Mouse (Mus musculus): Measurements from ENCODE around the gene Btbd35f6. TPM values are rescaled to one million over a fixed set of nuclear protein-coding genes. Genes with fewer than 3 reads are reported as not detected.

Btbd35f6 gene
- not detected in 2 replicates for polyA plus RNA-seq (2012; rRNA removed)

GRCm38 (mm10) chrX:33956440-33956839 lies at the start of gene Btbd35f6:
Gene Btbd35f6, minus strand, starts transcription at chrX:33956540.

DNA sequence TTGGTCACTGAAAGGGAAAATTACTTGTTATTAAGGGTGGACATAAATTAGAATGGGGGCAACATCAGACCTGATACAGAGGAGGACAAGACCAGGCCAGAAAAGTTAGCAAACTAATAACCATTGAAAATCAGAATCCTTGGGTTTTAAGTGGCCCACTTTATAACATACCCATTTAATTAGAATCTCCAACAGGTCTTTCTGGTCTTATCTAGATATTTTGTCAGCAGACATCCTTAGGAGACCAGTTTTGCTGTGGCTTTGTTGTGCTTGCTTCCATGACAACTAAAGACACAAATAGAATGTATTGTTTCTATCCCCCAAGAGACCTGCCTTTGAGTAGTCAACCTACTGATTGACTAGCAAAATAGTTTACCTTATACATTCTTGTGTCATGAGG lies 30.4 kb upstream of the Btbd35f6 start, which contains the start of gene Gm21870:
TSS of gene Gm21870 (minus strand) at position 101 of the 400 bp plus-strand sequence.

Other genes starting within 250 kb of the Btbd35f6 start
- not detected in 2 replicates for gene Gm21870, start 30.3 kb upstream of the Btbd35f6 start, polyA plus RNA-seq (2012; rRNA removed)
- not detected in 2 replicates for gene Btbd35f9, start 205.0 kb upstream of the Btbd35f6 start, polyA plus RNA-seq (2012; rRNA removed)

Measured in stomach, adult 2 months (tissue).